Mouse (Mus musculus): ENCODE measurements at regions not wholly inside any gene's neighbourhood (a gene's known extent, or its start where the extent isn't known, plus 50 kb on each side); places are given as distances from the start of the nearest gene placed in this dataset.

- TF ChIP-seq CTCF (IDR thresholded peaks at IDR 0.05; ENCODE audit: control insufficient read depth, insufficient read depth, insufficient read length) = no peak
- no peak for TF ChIP-seq MAX (IDR thresholded peaks at IDR 0.05)
- no peak for TF ChIP-seq FOSL1 (IDR thresholded peaks at IDR 0.05; ENCODE audit: insufficient read depth, low read length, poor library complexity, severe bottlenecking)
- TF ChIP-seq MYOG (IDR thresholded peaks at IDR 0.05; ENCODE audit: control insufficient read depth, extremely low read depth, insufficient read length) = no peak
Measured at GRCm38 (mm10) chr9:24963290-24963689, 125.9 kb upstream of the Gm10181 start.

All from C2C12 (cell line).